Mouse (Mus musculus): ENCODE measurements around the gene Cldn16.

DNA sequence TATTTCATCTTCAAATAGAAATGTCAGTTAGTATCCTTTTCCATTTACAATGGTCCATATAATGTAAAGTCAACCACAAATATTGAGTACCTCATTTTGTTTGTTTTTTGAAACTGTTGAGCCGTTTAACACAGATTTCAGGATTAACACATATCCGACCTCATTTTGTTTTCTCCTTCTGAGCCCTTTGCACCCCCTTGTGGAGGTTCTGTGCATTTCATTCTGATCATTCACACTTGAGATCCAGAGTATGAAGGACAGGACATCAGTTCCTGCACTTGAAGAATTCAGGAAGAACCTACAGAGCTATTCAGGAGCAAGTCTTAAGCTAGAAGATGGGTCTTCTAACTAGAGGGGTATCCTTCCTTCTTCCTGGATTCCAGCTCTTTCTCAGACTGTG, 56.7 kb downstream of the Cldn16 start:
- no peak for TF ChIP-seq MYB (IDR thresholded peaks at IDR 0.05; ENCODE audit: low read depth, low read length)
- peak; percentile 14 to 58 (median 38); a peak in 5 of 6 replicates for TF ChIP-seq CTCF (IDR thresholded peaks at IDR 0.05 in 2 of 3, conservative IDR thresholded peaks at IDR 0.05 in 1 of 3; ENCODE audit: control insufficient read depth in 1 of 3, insufficient read depth in 1 of 3, low read depth in 2 of 3, low read length in 3 of 3, poor library complexity in 1 of 3, severe bottlenecking in 1 of 3)
- no peak for TF ChIP-seq MAX (IDR thresholded peaks at IDR 0.05; ENCODE audit: low read length)
- TF ChIP-seq ZKSCAN1 (IDR thresholded peaks at IDR 0.05; ENCODE audit: low read depth, low read length), result no peak
